Mouse (Mus musculus) gonadal fat pad, adult 2 months (tissue): ENCODE measurements at regions not wholly inside any gene's neighbourhood (a gene's known extent, or its start where the extent isn't known, plus 50 kb on each side); places are given as distances from the start of the nearest gene placed in this dataset.

Experiments
- DNase-seq: peaks from one replicate; pipeline ENCODE4 v3.0.0-alpha.2; 2012; ENCODE audit warnings: low read depth

GRCm38 (mm10) chr7:72501431-72501830 lies 195.0 kb upstream of the Mctp2 start:
- DNase-seq, result no peak

DNA sequence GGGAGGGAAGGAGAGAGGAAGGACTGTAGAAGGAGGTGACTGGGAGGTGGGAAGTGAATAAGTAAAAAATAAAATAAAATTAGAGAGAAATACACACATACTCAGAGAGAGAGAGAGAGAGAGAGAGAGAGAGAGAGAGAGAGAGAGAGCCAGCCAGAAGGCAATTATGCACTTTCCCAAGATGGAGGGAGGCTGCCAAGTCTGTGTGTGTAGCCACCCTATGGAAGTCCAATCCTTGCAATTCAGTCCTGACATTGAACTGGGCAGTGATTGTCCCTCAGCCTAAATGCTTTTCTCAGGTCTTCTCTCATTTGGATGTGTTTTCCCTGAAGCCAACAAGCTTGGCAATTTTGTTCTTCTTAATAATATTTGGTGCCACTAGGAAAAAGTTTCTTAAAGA lies 197.3 kb upstream of the Mctp2 start:
- no peak for DNase-seq

GRCm38 (mm10) chr7:72504268-72504667 lies 197.9 kb upstream of the Mctp2 start:
- no peak for DNase-seq

DNA sequence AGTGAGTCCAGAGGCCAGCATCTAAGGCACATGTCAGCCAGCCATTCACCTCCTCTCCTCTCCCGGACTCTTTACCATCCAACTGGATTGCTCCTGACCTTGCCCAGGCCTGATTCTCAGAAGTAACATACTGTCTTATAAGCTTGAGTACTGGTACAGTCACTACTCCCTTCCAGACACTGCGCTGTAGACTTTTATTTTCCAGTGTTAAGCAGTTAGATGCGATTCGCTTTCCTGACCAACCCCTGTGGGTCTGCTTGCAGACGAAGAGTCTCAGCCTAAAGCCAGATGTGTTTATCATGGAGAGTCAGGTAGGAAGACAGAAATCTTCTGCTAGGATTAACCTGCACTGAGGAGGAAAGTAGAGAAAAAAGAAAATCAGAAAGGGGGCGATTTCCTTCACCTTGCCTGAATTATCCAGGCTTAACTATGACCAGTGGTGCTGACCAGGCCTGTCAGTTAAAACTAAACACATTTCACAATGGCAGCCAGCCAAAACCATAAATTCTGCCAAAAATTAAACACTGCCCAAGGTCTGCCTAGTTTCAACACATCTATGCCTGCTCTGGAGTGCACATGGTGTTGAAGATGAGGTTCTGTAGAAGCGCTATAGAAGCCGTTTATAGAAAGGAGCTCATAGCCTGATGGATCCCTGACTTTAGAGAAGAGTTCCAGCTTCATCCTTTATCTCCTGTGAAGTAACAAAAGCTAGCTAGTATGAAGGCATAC lies 199.5 kb upstream of the Mctp2 start:
- no peak for DNase-seq

GRCm38 (mm10) chr7:72507946-72508345 lies 201.5 kb upstream of the Mctp2 start:
- DNase-seq, result no peak

GRCm38 (mm10) chr7:72510116-72510515 lies 203.7 kb upstream of the Mctp2 start:
- no peak for DNase-seq

DNA sequence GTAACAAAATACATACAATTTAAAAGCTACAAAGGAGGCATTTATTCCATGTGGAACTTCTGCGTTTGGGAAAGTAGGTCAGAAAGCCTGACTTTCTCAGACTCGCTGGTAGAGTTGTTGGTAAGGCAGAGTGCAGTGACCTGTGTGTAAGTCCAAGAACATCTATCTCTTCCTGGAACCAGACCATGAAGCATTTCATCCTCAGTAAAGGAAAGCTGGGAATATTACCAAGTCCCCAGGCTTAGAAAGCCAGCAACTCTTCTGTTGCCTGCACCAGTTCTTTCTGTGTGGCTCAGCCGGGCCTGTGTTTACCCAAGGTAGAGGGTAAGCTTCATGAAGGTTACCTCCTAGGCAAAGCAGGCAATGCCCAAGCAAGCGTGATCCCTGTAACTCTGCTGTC lies 207.0 kb upstream of the Mctp2 start:
- no peak for DNase-seq

- DNase-seq, result no peak
Observed at GRCm38 (mm10) chr7:72514851-72515250, 208.4 kb upstream of the Mctp2 start.

DNA sequence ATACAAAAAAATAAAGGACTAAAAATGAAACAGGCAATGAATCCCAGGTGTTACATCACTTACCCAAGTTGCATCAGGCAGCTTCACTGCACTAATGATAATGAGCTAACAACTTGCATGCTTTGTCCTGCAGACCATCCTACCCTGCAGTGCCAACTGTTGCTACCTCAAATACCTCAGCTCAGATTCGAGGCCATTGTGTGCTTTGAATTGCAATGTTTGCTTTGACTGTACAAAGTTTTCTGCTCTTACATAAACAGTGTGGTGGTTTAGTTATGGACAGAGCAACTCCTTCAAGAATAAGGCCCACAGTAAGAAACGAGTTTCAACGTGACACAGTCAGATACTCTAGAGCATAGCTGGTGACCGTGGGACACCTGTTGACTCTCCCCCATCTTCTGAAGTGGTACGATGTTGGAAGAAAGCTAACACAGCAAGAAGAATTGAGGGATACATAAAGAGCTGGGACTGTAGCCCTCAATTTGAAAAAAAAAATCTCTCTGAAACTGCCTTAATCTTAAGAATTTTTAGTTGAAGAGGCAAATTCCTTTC lies 212.1 kb upstream of the Mctp2 start:
- DNase-seq, result no peak

- DNase-seq, result no peak
Observed at GRCm38 (mm10) chr7:72519359-72520115, 213.1 kb upstream of the Mctp2 start.

DNA sequence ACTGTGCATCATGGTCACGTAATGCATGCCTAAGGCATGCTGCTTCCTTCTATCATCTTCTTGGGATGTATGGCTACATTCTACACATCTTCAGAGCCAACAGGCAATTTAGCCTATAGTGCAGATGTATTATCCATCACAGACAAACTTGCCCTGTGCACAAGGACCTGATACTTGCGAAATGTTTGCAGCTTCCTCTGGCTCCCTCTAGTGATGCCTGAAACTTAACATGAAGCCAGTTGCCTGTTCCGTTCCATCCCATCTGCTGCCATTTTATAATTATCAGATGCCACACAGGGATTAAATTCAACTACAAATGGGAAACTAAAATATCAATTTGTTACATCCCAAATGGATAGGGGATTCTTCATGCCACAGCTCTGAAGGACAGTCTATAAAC lies 222.5 kb upstream of the Mctp2 start:
- no peak for DNase-seq

DNA sequence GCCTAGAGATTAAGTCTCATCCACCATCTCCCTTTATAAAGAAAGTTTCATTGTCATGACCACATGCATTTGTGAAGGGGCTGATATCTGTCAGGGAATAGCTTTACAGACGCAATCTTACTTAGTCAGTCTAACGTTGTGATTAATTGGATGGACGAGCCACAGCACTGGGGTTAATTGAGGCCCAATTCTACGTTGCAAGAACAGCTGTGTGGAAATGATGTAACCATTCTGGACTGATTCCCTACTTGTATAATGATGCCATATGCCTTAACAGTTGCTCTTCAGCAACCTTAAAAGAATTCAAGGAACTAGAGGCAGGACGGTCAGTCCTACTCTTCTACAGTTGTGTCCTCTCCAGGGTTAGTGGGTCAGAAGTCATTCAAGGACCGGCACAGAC lies 231.9 kb upstream of the Mctp2 start:
- DNase-seq, result no peak

DNA sequence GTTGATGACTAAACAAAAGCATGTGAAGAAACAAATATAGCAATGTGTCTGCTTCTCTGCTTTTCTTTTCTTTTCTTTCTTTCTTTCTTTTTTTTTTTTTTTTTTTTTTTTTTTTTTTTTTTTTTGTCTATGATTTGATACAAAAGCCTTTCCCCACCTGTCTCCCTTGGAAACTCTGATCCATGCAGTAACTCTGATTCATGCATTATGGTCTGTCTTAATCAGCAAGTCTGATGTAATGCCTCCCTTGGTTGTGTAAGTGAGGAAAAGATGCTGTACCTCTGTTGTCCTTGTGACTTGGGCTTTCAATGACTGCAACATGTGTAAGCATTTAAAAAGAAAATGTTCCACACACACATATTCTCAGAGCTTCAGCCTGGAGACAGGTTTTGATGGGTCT lies 233.5 kb upstream of the Mctp2 start:
- no peak for DNase-seq

DNA sequence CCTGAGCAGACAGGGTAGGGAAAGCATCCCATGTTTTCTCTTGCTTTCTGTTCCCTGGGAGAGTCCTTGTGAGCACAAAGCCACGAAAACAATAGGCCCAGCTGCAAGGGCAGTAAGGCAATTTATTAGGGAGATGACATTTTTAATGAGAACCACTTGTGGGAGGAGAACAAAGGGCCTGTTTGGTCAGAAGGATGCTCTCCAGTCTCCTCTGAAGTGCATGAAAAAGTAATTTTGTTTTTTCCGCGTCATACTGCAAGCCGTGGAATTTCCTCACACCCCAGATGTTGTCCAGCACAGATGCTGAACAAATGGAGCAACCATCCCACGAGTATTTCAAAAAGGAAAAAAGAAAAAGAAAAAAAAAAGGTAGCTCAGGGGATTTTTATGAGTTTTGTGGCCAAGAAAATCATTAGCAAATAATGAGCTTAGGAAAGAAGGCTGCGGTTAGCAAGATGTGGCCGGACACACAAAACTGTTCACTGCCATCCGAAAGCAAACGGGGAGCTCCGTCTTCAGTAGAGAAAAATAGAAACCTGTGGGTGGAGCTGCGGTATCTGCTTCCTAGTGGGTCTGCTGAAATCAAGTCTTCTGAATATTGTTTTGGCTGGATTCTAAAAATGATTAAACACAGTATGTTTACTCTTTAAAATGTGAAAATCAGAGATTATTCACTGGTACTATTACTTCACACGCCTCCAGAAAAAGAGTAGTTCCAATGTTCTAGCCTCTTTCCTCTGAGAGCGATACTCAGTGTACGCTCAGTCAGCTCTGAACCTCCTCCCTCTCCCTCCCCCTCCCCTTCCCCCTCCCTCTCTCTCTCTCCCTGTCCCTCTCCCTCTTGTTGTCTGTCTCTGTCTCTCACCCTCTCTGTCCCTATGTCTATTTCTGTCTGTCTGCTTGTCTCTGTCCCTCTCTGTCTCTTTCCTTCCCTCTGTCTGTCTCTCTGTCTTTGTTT lies 235.4 kb upstream of the Mctp2 start:
- no peak for DNase-seq

- no peak for DNase-seq
Observed at GRCm38 (mm10) chr7:72543501-72543900, 237.1 kb upstream of the Mctp2 start.

- DNase-seq, result no peak
Observed at GRCm38 (mm10) chr7:72543946-72544345, 237.5 kb upstream of the Mctp2 start.

GRCm38 (mm10) chr7:72567378-72567777 lies 261.0 kb upstream of the Mctp2 start:
- DNase-seq, result no peak

- DNase-seq, result no peak
Observed at GRCm38 (mm10) chr7:72569177-72569576, 262.8 kb upstream of the Mctp2 start.

- no peak for DNase-seq
Observed at GRCm38 (mm10) chr7:72574316-72574715, 267.9 kb upstream of the Mctp2 start.

DNA sequence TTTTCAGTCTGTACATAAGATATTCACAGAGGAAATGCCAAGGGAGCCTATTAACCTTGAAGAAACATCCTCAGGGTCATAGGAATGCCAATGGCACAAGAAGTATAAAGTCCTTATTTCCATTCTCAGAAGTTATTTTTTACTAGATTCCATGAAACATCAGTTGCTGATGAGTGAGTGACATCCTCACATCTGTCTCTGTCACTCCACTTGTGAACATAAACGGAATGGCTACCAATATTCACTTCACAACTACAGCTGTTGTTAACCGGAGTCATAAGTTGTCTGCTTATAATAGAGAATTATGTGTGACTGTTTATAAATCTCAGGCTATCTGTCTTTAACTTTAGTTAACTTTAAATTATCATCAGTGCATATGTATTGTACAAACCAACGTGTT lies 278.0 kb upstream of the Mctp2 start:
- DNase-seq, result no peak

DNA sequence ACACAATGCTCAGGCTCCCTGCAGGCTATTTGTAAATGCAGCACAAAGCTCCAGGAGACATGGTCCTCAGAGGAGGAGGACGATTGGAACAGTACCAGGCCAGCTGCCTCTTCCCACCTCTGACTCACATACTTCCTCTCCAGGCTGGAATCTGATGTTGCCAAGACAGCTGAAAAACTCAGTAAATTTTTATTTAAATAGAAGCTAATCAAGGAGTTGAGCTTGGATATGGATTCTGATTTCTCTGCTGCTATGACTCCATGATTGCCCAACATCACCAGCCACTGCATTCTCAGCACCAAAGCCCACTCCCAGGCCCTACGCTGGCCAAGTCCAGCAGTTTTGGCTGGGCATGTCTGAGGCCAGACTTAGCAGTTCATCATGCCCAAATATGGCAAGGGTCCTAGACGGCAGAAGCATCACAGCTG lies 282.8 kb upstream of the Mctp2 start:
- DNase-seq, result no peak
